Mouse (Mus musculus) heart, postnatal 36 days (tissue): ENCODE measurements around the gene D17H6S53E. TPM values are rescaled to one million over a fixed set of nuclear protein-coding genes. Genes with fewer than 3 reads are reported as not detected.

Experiments
- DNase-seq, 2 experiments: peaks; one replicate each; pipeline ENCODE4 v3.0.0; 2021 to 2022
- intact Hi-C: fragments of 180-260 bp; cut with DNase I; formaldehyde crosslinking; loops from one replicate; pipeline ENCODE4 v1.15.1; 2025
- total RNA-seq, 2 experiments: library from RNA; stranded (reverse); gene quantifications; 2 replicates each; pipeline ENCODE4 v1.2.3; 2021

D17H6S53E gene
- total RNA-seq, 2 experiments from 2014 or later, result 25.7 to 26.4 TPM

GRCm38 (mm10) chr17:35157254-35157653 is 31.1 kb downstream of the D17H6S53E start:
- no peak for DNase-seq
- intact Hi-C loops, result no loop called here

- intact Hi-C loops, result no loop called here
- no peak for DNase-seq
Observed at GRCm38 (mm10) chr17:35157661-35158175, 31.5 kb downstream of the D17H6S53E start.

GRCm38 (mm10) chr17:35158850-35159593 is 32.8 kb downstream of the D17H6S53E start:
- intact Hi-C loops, result no loop called here

GRCm38 (mm10) chr17:35159638-35160037 is 33.5 kb downstream of the D17H6S53E start:
- DNase-seq, result no peak
- intact Hi-C loops, result loop anchor here (2.0 to 5.0 kb wide), 2 partner anchors 23 to 32 kb away; partner anchors contain the start of gene D17H6S53E

More at GRCm38 (mm10) chr17:35158850-35159593, 32.8 kb downstream of the D17H6S53E start:
- DNase-seq, result no peak

- DNase-seq, result no peak
- intact Hi-C loops, result loop anchor here (2.0 to 5.0 kb wide), 2 partner anchors 25 to 34 kb away; partner anchors contain the start of gene D17H6S53E
Observed at GRCm38 (mm10) chr17:35161421-35161820, 35.2 kb downstream of the D17H6S53E start.

- no peak for DNase-seq
- intact Hi-C loops, result loop anchor here (5.0 kb wide), 1 partner anchor 35 kb away; the partner anchor contains the start of gene D17H6S53E
Observed at GRCm38 (mm10) chr17:35162121-35162520, 35.9 kb downstream of the D17H6S53E start.

- DNase-seq, result peak in 1 of 2 experiments; percentile 38
- intact Hi-C loops, result loop anchor here (5.0 kb wide), 1 partner anchor 35 kb away; the partner anchor contains the start of gene D17H6S53E
Observed at GRCm38 (mm10) chr17:35162730-35163129, 36.6 kb downstream of the D17H6S53E start.

DNA sequence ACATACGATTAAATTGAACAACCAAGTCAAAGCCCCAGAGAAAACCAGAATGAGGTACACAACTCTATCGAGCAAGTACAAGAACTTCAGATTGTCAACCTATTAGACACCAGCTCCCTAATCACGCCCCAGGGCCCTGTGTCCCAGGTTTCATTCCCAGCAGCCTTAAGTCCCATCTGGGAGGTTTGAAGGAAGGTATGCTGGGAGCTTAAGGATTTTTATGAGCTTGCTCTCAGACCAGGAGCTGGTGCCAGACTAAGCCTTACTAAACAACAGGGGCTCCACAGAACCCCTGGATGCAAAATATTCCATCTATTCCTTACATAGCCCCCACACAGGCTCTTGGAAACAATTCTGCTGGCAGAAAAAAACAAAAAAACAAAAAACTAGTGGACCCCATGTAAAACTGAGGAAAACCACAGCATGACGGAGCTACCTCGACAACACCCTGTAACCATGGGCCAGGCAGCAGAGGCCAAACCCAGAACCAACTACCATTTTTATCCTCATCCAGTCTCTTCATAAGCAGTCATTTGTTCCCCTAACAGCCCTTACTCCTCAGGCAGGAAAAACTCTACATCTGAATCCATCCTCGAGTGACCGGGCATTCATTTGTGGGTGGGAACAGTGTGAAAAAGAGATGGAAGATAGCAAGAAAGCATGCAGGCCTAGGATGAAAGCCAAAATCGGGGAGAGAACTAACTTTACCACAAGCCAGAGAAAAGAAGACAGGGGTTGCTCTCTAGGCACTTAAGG is 37.3 kb downstream of the D17H6S53E start:
- intact Hi-C loops, result loop anchor here (5.0 kb wide), 1 partner anchor 36 kb away; the partner anchor contains the start of gene D17H6S53E
- DNase-seq, result no peak

DNA sequence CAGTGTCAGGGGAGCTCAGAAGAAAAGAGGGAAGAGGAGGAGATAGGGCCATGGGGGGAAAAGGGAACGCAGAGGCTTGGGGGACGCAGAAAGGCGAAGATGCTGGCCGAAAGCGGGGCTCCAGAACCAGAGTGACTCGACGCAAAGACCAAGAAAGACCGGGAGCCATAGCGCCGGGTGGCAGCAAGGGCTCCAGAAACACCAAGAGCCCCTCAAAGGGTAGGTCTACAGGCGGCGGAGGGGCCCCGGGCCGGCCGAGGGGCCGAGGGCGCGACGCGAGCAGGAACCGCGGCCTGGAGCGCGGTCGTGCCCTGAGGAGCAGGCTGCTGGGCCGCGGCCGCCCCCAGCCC is 38.0 kb downstream of the D17H6S53E start:
- intact Hi-C loops, result loop anchor here (5.0 kb wide), 1 partner anchor 37 kb away; the partner anchor contains the start of gene D17H6S53E
- no peak for DNase-seq

GRCm38 (mm10) chr17:35164568-35165450 is 38.6 kb downstream of the D17H6S53E start, which contains the start of gene Prrc2a:
Gene Prrc2a (minus strand): TSS chr17:35164897.
- intact Hi-C loops, result loop anchor here (5.0 kb wide), 1 partner anchor 38 kb away; the partner anchor contains the start of gene D17H6S53E
- DNase-seq, result peak; percentile 95 to 98

- intact Hi-C loops, result no loop called here
- no peak for DNase-seq
Observed at GRCm38 (mm10) chr17:35165451-35166155, 39.4 kb downstream of the D17H6S53E start.

GRCm38 (mm10) chr17:35166352-35167035 is 40.3 kb downstream of the D17H6S53E start:
- peak in 1 of 2 experiments; percentile 51 for DNase-seq
- intact Hi-C loops, result no loop called here

DNA sequence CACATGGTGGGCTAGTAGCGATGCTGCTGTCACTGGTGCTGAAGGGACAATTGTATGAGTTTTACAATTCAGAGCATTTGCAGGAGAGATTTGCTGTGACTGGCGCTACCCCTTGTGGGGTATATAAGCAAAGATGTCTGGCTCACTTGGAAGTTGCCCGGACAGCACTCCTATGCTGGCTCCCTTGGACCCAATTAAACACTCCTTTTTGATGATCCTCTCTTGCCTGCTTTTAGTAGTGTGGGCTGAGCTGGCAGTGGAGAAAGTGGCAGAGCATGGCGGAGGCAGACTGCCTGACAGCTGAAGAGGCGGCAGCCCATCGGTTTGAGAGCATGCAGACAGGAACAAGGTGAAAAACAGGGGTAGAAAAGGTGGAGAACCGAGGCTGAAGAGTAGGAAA is 41.6 kb downstream of the D17H6S53E start:
- no peak for DNase-seq
- intact Hi-C loops, result loop anchor here (2.0 kb wide), 1 partner anchor 69 kb away; no protein-coding TSS in a partner anchor

- no peak for DNase-seq
- intact Hi-C loops, result loop anchor here (2.0 kb wide), 1 partner anchor 68 kb away; no protein-coding TSS in a partner anchor
Observed at GRCm38 (mm10) chr17:35168541-35169207, 42.5 kb downstream of the D17H6S53E start.

DNA sequence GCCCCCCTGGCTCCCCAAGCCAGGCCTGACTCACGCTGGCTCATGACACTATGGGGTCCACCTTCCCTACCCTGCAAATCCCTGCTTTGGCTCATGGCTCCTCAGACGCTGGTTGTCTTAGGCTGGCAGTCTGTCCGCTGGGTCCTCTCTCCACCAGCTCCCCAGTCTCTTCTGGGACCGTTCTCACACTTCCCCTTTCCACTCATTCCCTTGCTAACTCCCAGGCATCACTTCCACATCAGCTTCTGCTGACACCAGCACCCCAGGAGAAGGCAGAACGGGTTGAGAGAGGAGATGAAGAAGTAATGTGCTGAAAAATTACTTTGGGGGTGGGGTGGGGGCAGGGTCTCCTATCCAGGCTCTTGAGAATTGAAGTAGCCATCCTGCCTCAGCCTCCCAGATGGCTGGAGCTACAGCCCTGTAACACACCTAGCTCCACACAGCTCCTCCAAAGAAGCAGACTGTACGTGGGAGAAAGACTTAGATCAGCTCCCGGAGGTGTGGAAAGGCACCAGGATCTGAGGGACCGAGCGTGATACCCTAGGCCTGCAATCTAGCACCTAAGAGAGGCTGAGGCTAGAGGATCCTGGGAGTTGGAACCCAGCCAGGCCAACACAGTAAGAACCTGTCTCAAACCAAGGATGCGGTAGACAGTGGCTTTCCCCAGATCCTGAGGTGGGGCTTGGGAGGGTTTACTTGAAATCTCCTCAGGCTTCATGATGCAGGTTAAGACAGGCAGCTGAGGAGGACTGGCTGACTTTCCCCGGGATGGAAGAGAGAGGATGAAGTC is 46.5 kb downstream of the D17H6S53E start:
- intact Hi-C loops, result no loop called here
- no peak for DNase-seq

GRCm38 (mm10) chr17:35173329-35173728 is 47.2 kb downstream of the D17H6S53E start:
- intact Hi-C loops, result no loop called here
- DNase-seq, result no peak
